In genomic region chrX:110814151-110814571, GRCm38 (mm10) we compare ENCODE assay signal across 9 mouse cellular contexts. TPM values are rescaled to one million over a fixed set of nuclear protein-coding genes. Genes with fewer than 3 reads are reported as not detected.
A peak's percentile ranks its signal among the peaks of the same experiment; 100 is the strongest.
DNase-seq lines count a peak whose midpoint lies in the region; ATAC-seq and TF ChIP-seq lines count a peak whose summit lies in the region.
"Had no signal": no experiment of that assay in that cellular context is flagged by ENCODE, and none has a peak within 500 bp of the region (broad histone marks: within the 10 kb centered on the region; RNA-seq: fewer than 3 reads in every experiment).

TSS of gene Pou3f4 (plus strand) at chrX:110814280.

- TF ChIP-seq CTCF in cortical plate, adult 2 months (IDR thresholded peaks at IDR 0.05; ENCODE audit: extremely low read depth, insufficient read depth, low read length): no peak

- H3K36me3 ChIP-seq in heart, embryonic 13.5 days: no peaks in the 10 kb centered on the region
- H3K36me3 ChIP-seq in liver, embryonic 11.5 days (ENCODE audit: control insufficient read depth, insufficient read depth, low read length): no peaks in the 10 kb centered on the region

- no peak for DNase-seq in heart, postnatal 25 days (ENCODE audit: low spot score)
- DNase-seq in gastrocnemius, postnatal 25 days: peak; percentile 8
- DNase-seq in kidney, postnatal 4 days: peak; percentile 49 to 68
- DNase-seq in liver, embryonic 11.5 days (ENCODE audit: low spot score): peak; percentile 38
- DNase-seq in retina, postnatal 1 day: peak; percentile 84

- intact Hi-C loops in heart, postnatal 25 days (cut with DNase I): no loop called here

- peak within 1 kb of the TSS; percentile 54 for H3K4me3 ChIP-seq in heart, embryonic 13.5 days
- H3K4me3 ChIP-seq in cortical plate, adult 2 months (ENCODE audit: insufficient read depth, low read length): peak within 1 kb of the TSS; percentile 64
- peak within 1 kb of the TSS; percentile 39 for H3K4me3 ChIP-seq in liver, embryonic 11.5 days (ENCODE audit: low read depth, low read length)

- H3K4me2 ChIP-seq in heart, embryonic 13.5 days: peak within 1 kb of the TSS; percentile 76
- H3K4me2 ChIP-seq in liver, embryonic 11.5 days: peak within 1 kb of the TSS; percentile 60

- TF ChIP-seq POLR2A in cortical plate, adult 2 months (IDR thresholded peaks at IDR 0.05; ENCODE audit: extremely low read depth, insufficient read depth, low read length): peak; percentile 58

- no peaks in the 10 kb centered on the region for H3K9me3 ChIP-seq in heart, embryonic 13.5 days
- H3K9me3 ChIP-seq in liver, embryonic 11.5 days (ENCODE audit: control insufficient read depth, low read length): no peaks in the 10 kb centered on the region

- peak within 1 kb of the TSS; percentile 30 for H3K9ac ChIP-seq in heart, embryonic 13.5 days
- H3K9ac ChIP-seq in liver, embryonic 11.5 days (ENCODE audit: low read depth, low read length): no peak within 1 kb of the TSS

- H3K4me1 ChIP-seq in heart, embryonic 13.5 days: peaks cover 4% of the 10 kb centered on the region; the same call in 1 of the 2 replicates
- H3K4me1 ChIP-seq in cortical plate, adult 2 months (ENCODE audit: control insufficient read depth, insufficient read depth, low read length): no peaks in the 10 kb centered on the region
- H3K4me1 ChIP-seq in liver, embryonic 11.5 days (replicated peaks; ENCODE audit: control insufficient read depth, insufficient read depth, low read length): no peaks in the 10 kb centered on the region

- H3K27ac ChIP-seq in heart, embryonic 13.5 days (replicated peaks): no peak within 1 kb of the TSS
- no peak within 1 kb of the TSS; the same call in 1 of the 2 replicates for H3K27ac ChIP-seq in cortical plate, adult 2 months (ENCODE audit: insufficient read depth, low read length)
- H3K27ac ChIP-seq in liver, embryonic 11.5 days (ENCODE audit: low read depth, low read length): no peak within 1 kb of the TSS
- H3K27ac ChIP-seq: macrophage had no signal

- 6% methylated on average over 20 of the region's 20 CpGs for WGBS in heart, embryonic 13.5 days
- WGBS in liver, embryonic 11.5 days: 9% methylated on average over 20 of the region's 20 CpGs

- peak; percentile 73 for ATAC-seq in heart, embryonic 13.5 days (ENCODE audit: extremely low read depth, insufficient number of reproducible peaks, low FRiP score, low TSS enrichment)
- ATAC-seq in liver, embryonic 11.5 days (replicated peaks; ENCODE audit: low FRiP score): peak; percentile 79
- ATAC-seq in monocyte, adult 5-6 weeks (replicated peaks; ENCODE audit: insufficient number of reproducible peaks, low FRiP score, low TSS enrichment, poor library complexity, severe bottlenecking): no peak

- H3K27me3 ChIP-seq in heart, embryonic 13.5 days (replicated peaks): peaks cover 59% of the 10 kb centered on the region
- peaks cover 35% of the 10 kb centered on the region for H3K27me3 ChIP-seq in liver, embryonic 11.5 days (replicated peaks; ENCODE audit: control insufficient read depth, insufficient read depth, low read length)

RNA-seq across cellular contexts. Expression of gene Pou3f4, which starts in this region (rescaled TPM):
- polyA plus RNA-seq in heart, embryonic 13.5 days (2015; fragmentation: Nextera tagmentation; extraction: Ambion mirVana): 0.08 and 0.11 TPM in 2 replicates
- not detected for total RNA-seq in heart, postnatal 25 days (2021)
- polyA plus RNA-seq in cortical plate, adult 2 months (2012; rRNA removed): 5.6 and 8.5 TPM in 2 replicates
- total RNA-seq in gastrocnemius, postnatal 25 days (2021): not detected
- polyA plus RNA-seq in liver, embryonic 11.5 days (2014; fragmentation: Nextera tagmentation; extraction: Ambion mirVana): 0.10 TPM in 1 of 2 replicates, not detected in the other
- not detected in 3 replicates for total RNA-seq in monocyte, adult 5-6 weeks (2017)
- polyA plus RNA-seq: macrophage had no signal

Comparison
In these comparisons a context has a peak if more than half of its experiments do, and no peak if none do; other contexts are left out.
1. Peak in ATAC-seq, H3K4me3 ChIP-seq, H3K9ac ChIP-seq and H3K4me2 ChIP-seq in heart, embryonic 13.5 days; RNA of the gene not detected or under 1 TPM.
2. Peak in DNase-seq in gastrocnemius, postnatal 25 days; RNA of the gene not detected or under 1 TPM.
3. Peak in DNase-seq, ATAC-seq, H3K4me3 ChIP-seq and H3K4me2 ChIP-seq in liver, embryonic 11.5 days; RNA of the gene not detected or under 1 TPM.